Mouse (Mus musculus) kidney, postnatal 4 days (tissue): ENCODE data around the gene Ctsf.
A peak's percentile ranks its signal among the peaks of the same experiment; 100 is the strongest.

Experiments
- DNase-seq, 2 experiments: peaks; one replicate each; pipeline ENCODE4 v3.0.0; 2021; ENCODE audit warnings: mixed read lengths in 2 of 2

Gene Ctsf

GRCm38 (mm10) chr19:4854552-4855469 is at the start of gene Ctsf:
Gene Ctsf (plus strand): TSS chr19:4855130.
- peak; percentile 85 to 91 for DNase-seq

- no peak for DNase-seq
Observed at GRCm38 (mm10) chr19:4810309-4810708, 44.6 kb upstream of the Ctsf start.

- DNase-seq, result no peak
Observed at GRCm38 (mm10) chr19:4810746-4811062, 44.2 kb upstream of the Ctsf start.

GRCm38 (mm10) chr19:4811063-4811908 is 43.6 kb upstream of the Ctsf start, which contains the start of the genes Gm21992 and Rbm14:
Gene Gm21992 (minus strand): TSS chr19:4811612.
Gene Rbm14 (minus strand): TSS chr19:4811634.
- peak; percentile 97 to 99 for DNase-seq

- no peak for DNase-seq
Observed at GRCm38 (mm10) chr19:4811909-4812242, 43.1 kb upstream of the Ctsf start.

- DNase-seq, result peak in 1 of 2 experiments; percentile 25
Observed at GRCm38 (mm10) chr19:4812334-4812949, 42.5 kb upstream of the Ctsf start.

- DNase-seq, result peak; percentile 54 to 64
Observed at GRCm38 (mm10) chr19:4813015-4813414, 41.9 kb upstream of the Ctsf start.

GRCm38 (mm10) chr19:4817182-4817835 is 37.6 kb upstream of the Ctsf start:
- no peak for DNase-seq

- DNase-seq, result peak; percentile 78 to 88
Observed at GRCm38 (mm10) chr19:4820678-4821303, 34.1 kb upstream of the Ctsf start.

GRCm38 (mm10) chr19:4828444-4829114 is 26.4 kb upstream of the Ctsf start:
- DNase-seq, result peak in 1 of 2 experiments; percentile 64

GRCm38 (mm10) chr19:4829156-4829555 is 25.8 kb upstream of the Ctsf start:
- DNase-seq, result no peak

- DNase-seq, result no peak
Observed at GRCm38 (mm10) chr19:4833977-4834376, 21.0 kb upstream of the Ctsf start.

- DNase-seq, result peak in 1 of 2 experiments; percentile 10
Observed at GRCm38 (mm10) chr19:4836096-4836495, 18.8 kb upstream of the Ctsf start.

- no peak for DNase-seq
Observed at GRCm38 (mm10) chr19:4837049-4837448, 17.9 kb upstream of the Ctsf start.

GRCm38 (mm10) chr19:4838526-4839140 is 16.3 kb upstream of the Ctsf start:
- no peak for DNase-seq

GRCm38 (mm10) chr19:4839149-4839548 is 15.8 kb upstream of the Ctsf start, which contains the start of the genes Ccs and Ccdc87:
Gene Ccs (minus strand): TSS chr19:4839332.
Gene Ccdc87 (plus strand): TSS chr19:4839366.
- DNase-seq, result peak; percentile 97 to 98

- DNase-seq, result no peak
Observed at GRCm38 (mm10) chr19:4840848-4841247, 14.1 kb upstream of the Ctsf start.

- DNase-seq, result no peak
Observed at GRCm38 (mm10) chr19:4842611-4843010, 12.3 kb upstream of the Ctsf start.

GRCm38 (mm10) chr19:4845846-4846245 is 9.1 kb upstream of the Ctsf start:
- no peak for DNase-seq

GRCm38 (mm10) chr19:4847490-4847889 is 7.4 kb upstream of the Ctsf start:
- peak; percentile 34 to 51 for DNase-seq

GRCm38 (mm10) chr19:4849800-4850199 is 5.1 kb upstream of the Ctsf start:
- no peak for DNase-seq
